Mouse (Mus musculus): ENCODE data around the gene Ipcef1. TPM values are rescaled to one million over a fixed set of nuclear protein-coding genes. Genes with fewer than 3 reads are reported as not detected.
"Not testable (repeated sequence)": the region's sequence is repeated elsewhere in the genome, so short reads cannot be mapped to it uniquely, and the experiment has no call there.

Ipcef1 gene
- polyA plus RNA-seq, 1 experiment from 2014 or later: 0.83 TPM

- H3K27ac ChIP-seq (ENCODE audit: low read depth, low read length): no peak overlapping the region
- H3K36me3 ChIP-seq (ENCODE audit: control insufficient read depth, insufficient read depth, low read length): no peaks in the 10 kb centered on the region
- ATAC-seq (replicated peaks; ENCODE audit: low FRiP score) (no peak), DNase-seq (ENCODE audit: low spot score) (no peak)
- no peak overlapping the region for H3K9ac ChIP-seq (ENCODE audit: low read length)
- no peak overlapping the region for H3K4me3 ChIP-seq (ENCODE audit: low read depth, low read length)
- H3K9me3 ChIP-seq (ENCODE audit: control insufficient read depth, low read length): no peaks in the 10 kb centered on the region
- no peaks in the 10 kb centered on the region for H3K27me3 ChIP-seq (ENCODE audit: control insufficient read depth, insufficient read depth, low read length)
- no peak overlapping the region for H3K4me2 ChIP-seq (ENCODE audit: low read depth, low read length, severe bottlenecking)
- 91% methylated on average over 9 of the region's 9 CpGs for WGBS
- H3K4me1 ChIP-seq (replicated peaks; ENCODE audit: control insufficient read depth, insufficient read depth, low read length): no peaks in the 10 kb centered on the region
These were observed 31.7 kb downstream of the Ipcef1 start for GRCm38 (mm10) chr10:7020551-7020950.

- 82% methylated on average over 7 of the region's 7 CpGs for WGBS
- DNase-seq (ENCODE audit: low spot score): no peak
- Histone ChIP-seq H3K4me3 (ENCODE audit: low read depth, low read length) (no peak overlapping the region), H3K4me1 (replicated peaks; ENCODE audit: control insufficient read depth, insufficient read depth, low read length) (no peaks in the 10 kb centered on the region), H3K4me2 (ENCODE audit: low read depth, low read length, severe bottlenecking) (no peak overlapping the region), H3K27ac (ENCODE audit: low read depth, low read length) (no peak overlapping the region), H3K36me3 (ENCODE audit: control insufficient read depth, insufficient read depth, low read length) (no peaks in the 10 kb centered on the region), H3K9ac (ENCODE audit: low read length) (no peak overlapping the region), H3K9me3 (ENCODE audit: control insufficient read depth, low read length) (no peaks in the 10 kb centered on the region), H3K27me3 (ENCODE audit: control insufficient read depth, insufficient read depth, low read length) (no peaks in the 10 kb centered on the region)
- ATAC-seq (replicated peaks; ENCODE audit: low FRiP score): no peak
These were observed 32.4 kb downstream of the Ipcef1 start for GRCm38 (mm10) chr10:7019781-7020386.

- no peak for DNase-seq (ENCODE audit: low spot score)
- Histone ChIP-seq H3K36me3 (ENCODE audit: control insufficient read depth, insufficient read depth, low read length) (no peaks in the 10 kb centered on the region), H3K4me2 (ENCODE audit: low read depth, low read length, severe bottlenecking) (no peak overlapping the region), H3K4me3 (ENCODE audit: low read depth, low read length) (no peak overlapping the region), H3K9me3 (ENCODE audit: control insufficient read depth, low read length) (no peaks in the 10 kb centered on the region), H3K27ac (ENCODE audit: low read depth, low read length) (no peak overlapping the region), H3K27me3 (ENCODE audit: control insufficient read depth, insufficient read depth, low read length) (no peaks in the 10 kb centered on the region), H3K9ac (ENCODE audit: low read length) (no peak overlapping the region), H3K4me1 (replicated peaks; ENCODE audit: control insufficient read depth, insufficient read depth, low read length) (no peaks in the 10 kb centered on the region)
- WGBS: 63% methylated on average over 1 of the region's 1 CpGs
- no peak for ATAC-seq (replicated peaks; ENCODE audit: low FRiP score)
These were observed 37.1 kb downstream of the Ipcef1 start for GRCm38 (mm10) chr10:7015199-7015598.

- no peak overlapping the region for H3K9ac ChIP-seq (ENCODE audit: low read length)
- no peak overlapping the region for H3K4me2 ChIP-seq (ENCODE audit: low read depth, low read length, severe bottlenecking)
- 87% methylated on average over 8 of the region's 8 CpGs for WGBS
- H3K27ac ChIP-seq (ENCODE audit: low read depth, low read length): no peak overlapping the region
- H3K27me3 ChIP-seq (ENCODE audit: control insufficient read depth, insufficient read depth, low read length): no peaks in the 10 kb centered on the region
- DNase-seq (ENCODE audit: low spot score): no peak
- no peaks in the 10 kb centered on the region for H3K36me3 ChIP-seq (ENCODE audit: control insufficient read depth, insufficient read depth, low read length)
- H3K9me3 ChIP-seq (ENCODE audit: control insufficient read depth, low read length): no peaks in the 10 kb centered on the region
- no peak overlapping the region for H3K4me3 ChIP-seq (ENCODE audit: low read depth, low read length)
- no peaks in the 10 kb centered on the region for H3K4me1 ChIP-seq (replicated peaks; ENCODE audit: control insufficient read depth, insufficient read depth, low read length)
- no peak for ATAC-seq (replicated peaks; ENCODE audit: low FRiP score)
These were observed 41.7 kb downstream of the Ipcef1 start for GRCm38 (mm10) chr10:7010543-7010942.

- DNase-seq (ENCODE audit: low spot score) (no peak), ATAC-seq (replicated peaks; ENCODE audit: low FRiP score) (no peak)
- Histone ChIP-seq H3K9me3 (ENCODE audit: control insufficient read depth, low read length) (no peaks in the 10 kb centered on the region), H3K9ac (ENCODE audit: low read length) (no peak overlapping the region), H3K4me2 (ENCODE audit: low read depth, low read length, severe bottlenecking) (no peak overlapping the region), H3K4me1 (replicated peaks; ENCODE audit: control insufficient read depth, insufficient read depth, low read length) (no peaks in the 10 kb centered on the region), H3K4me3 (ENCODE audit: low read depth, low read length) (no peak overlapping the region), H3K27me3 (ENCODE audit: control insufficient read depth, insufficient read depth, low read length) (no peaks in the 10 kb centered on the region), H3K27ac (ENCODE audit: low read depth, low read length) (no peak overlapping the region), H3K36me3 (ENCODE audit: control insufficient read depth, insufficient read depth, low read length) (no peaks in the 10 kb centered on the region)
- 41% methylated on average over 5 of the region's 5 CpGs for WGBS
These were observed 47.2 kb downstream of the Ipcef1 start for GRCm38 (mm10) chr10:7004980-7005538.

GRCm38 (mm10) chr10:7003898-7004297 lies 48.4 kb downstream of the Ipcef1 start:
- H3K27me3 ChIP-seq (ENCODE audit: control insufficient read depth, insufficient read depth, low read length); H3K4me1 ChIP-seq (replicated peaks; ENCODE audit: control insufficient read depth, insufficient read depth, low read length); H3K27ac ChIP-seq (ENCODE audit: low read depth, low read length); H3K9me3 ChIP-seq (ENCODE audit: control insufficient read depth, low read length); DNase-seq (ENCODE audit: low spot score); H3K36me3 ChIP-seq (ENCODE audit: control insufficient read depth, insufficient read depth, low read length); H3K9ac ChIP-seq (ENCODE audit: low read length); H3K4me3 ChIP-seq (ENCODE audit: low read depth, low read length); ATAC-seq (replicated peaks; ENCODE audit: low FRiP score); H3K4me2 ChIP-seq (ENCODE audit: low read depth, low read length, severe bottlenecking): not testable (repeated sequence)

- no peak overlapping the region for H3K9ac ChIP-seq (ENCODE audit: low read length)
- H3K27ac ChIP-seq (ENCODE audit: low read depth, low read length): no peak overlapping the region
- no peaks in the 10 kb centered on the region for H3K9me3 ChIP-seq (ENCODE audit: control insufficient read depth, low read length)
- no peak overlapping the region for H3K4me2 ChIP-seq (ENCODE audit: low read depth, low read length, severe bottlenecking)
- H3K27me3 ChIP-seq (ENCODE audit: control insufficient read depth, insufficient read depth, low read length): no peaks in the 10 kb centered on the region
- 93% methylated on average over 3 of the region's 3 CpGs for whole genome bisulfite sequencing
- DNase-seq (ENCODE audit: low spot score) (no peak), ATAC-seq (replicated peaks; ENCODE audit: low FRiP score) (no peak)
- H3K4me1 ChIP-seq (replicated peaks; ENCODE audit: control insufficient read depth, insufficient read depth, low read length): no peaks in the 10 kb centered on the region
- H3K36me3 ChIP-seq (ENCODE audit: control insufficient read depth, insufficient read depth, low read length): no peaks in the 10 kb centered on the region
- H3K4me3 ChIP-seq (ENCODE audit: low read depth, low read length): no peak overlapping the region
These were observed 52.9 kb downstream of the Ipcef1 start for GRCm38 (mm10) chr10:6999355-6999754.

GRCm38 (mm10) chr10:6998576-6999250 lies 53.6 kb downstream of the Ipcef1 start:
- Histone ChIP-seq H3K36me3 (ENCODE audit: control insufficient read depth, insufficient read depth, low read length) (no peaks in the 10 kb centered on the region), H3K9me3 (ENCODE audit: control insufficient read depth, low read length) (no peaks in the 10 kb centered on the region), H3K4me1 (replicated peaks; ENCODE audit: control insufficient read depth, insufficient read depth, low read length) (no peaks in the 10 kb centered on the region), H3K27me3 (ENCODE audit: control insufficient read depth, insufficient read depth, low read length) (no peaks in the 10 kb centered on the region), H3K4me3 (ENCODE audit: low read depth, low read length) (no peak overlapping the region), H3K9ac (ENCODE audit: low read length) (no peak overlapping the region), H3K4me2 (ENCODE audit: low read depth, low read length, severe bottlenecking) (no peak overlapping the region), H3K27ac (ENCODE audit: low read depth, low read length) (no peak overlapping the region)
- WGBS: 87% methylated on average over 4 of the region's 4 CpGs
- ATAC-seq (replicated peaks; ENCODE audit: low FRiP score): no peak
- DNase-seq (ENCODE audit: low spot score): no peak

GRCm38 (mm10) chr10:6996895-6997294 lies 55.4 kb downstream of the Ipcef1 start:
- no peak overlapping the region for H3K4me2 ChIP-seq (ENCODE audit: low read depth, low read length, severe bottlenecking)
- no peaks in the 10 kb centered on the region for H3K4me1 ChIP-seq (replicated peaks; ENCODE audit: control insufficient read depth, insufficient read depth, low read length)
- no peak overlapping the region for H3K9ac ChIP-seq (ENCODE audit: low read length)
- DNase-seq (ENCODE audit: low spot score) (no peak), ATAC-seq (replicated peaks; ENCODE audit: low FRiP score) (no peak)
- H3K36me3 ChIP-seq (ENCODE audit: control insufficient read depth, insufficient read depth, low read length): no peaks in the 10 kb centered on the region
- no peaks in the 10 kb centered on the region for H3K9me3 ChIP-seq (ENCODE audit: control insufficient read depth, low read length)
- no peak overlapping the region for H3K4me3 ChIP-seq (ENCODE audit: low read depth, low read length)
- WGBS: 89% methylated on average over 3 of the region's 3 CpGs
- no peak overlapping the region for H3K27ac ChIP-seq (ENCODE audit: low read depth, low read length)
- no peaks in the 10 kb centered on the region for H3K27me3 ChIP-seq (ENCODE audit: control insufficient read depth, insufficient read depth, low read length)
